In the genomic region with DNA sequence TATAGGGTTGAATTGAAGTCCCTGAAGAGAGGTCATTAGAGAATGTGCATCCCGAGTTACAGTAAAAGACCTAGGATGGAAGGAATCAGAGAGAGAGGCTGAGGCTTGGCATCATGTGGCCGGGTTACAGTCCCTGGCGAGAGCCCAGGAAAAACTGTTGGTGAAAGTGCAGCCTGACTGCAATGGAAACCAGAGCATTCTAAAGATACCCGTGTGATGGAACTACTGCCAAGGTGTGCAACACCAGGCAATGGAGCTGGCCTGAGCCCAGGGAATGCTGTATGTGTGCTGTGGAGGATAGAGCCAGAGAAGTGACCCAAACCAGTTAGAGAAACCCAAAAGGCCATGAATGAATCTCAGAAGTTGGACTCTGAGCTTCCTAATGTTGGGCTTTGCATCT, we compare ENCODE assay signal across 18 mouse cellular contexts.
"Had no signal": no experiment of that assay in that cellular context is flagged by ENCODE, and none has a peak within 500 bp of the region (broad histone marks: within the 10 kb centered on the region; RNA-seq: fewer than 3 reads in every experiment).

No protein-coding gene starts in this region.

- H3K27ac ChIP-seq: kidney, postnatal 0 days; layer of hippocampus, adult 2 months; left cerebral cortex, adult 2 months; liver, embryonic 13.5 days; stomach, postnatal 0 days had no signal

- H3K9me3 ChIP-seq: liver, embryonic 13.5 days had no signal

- H3K27me3 ChIP-seq: liver, embryonic 13.5 days had no signal

- H3K4me3 ChIP-seq: layer of hippocampus, adult 2 months; left cerebral cortex, adult 2 months; liver, embryonic 13.5 days had no signal

- DNase-seq: kidney, postnatal 25 days; layer of hippocampus, adult 9-11 months; liver, embryonic 13.5 days; lung, adult 2 months; lung, postnatal 14 days; lung, postnatal 4 days; midbrain, embryonic 14.5 days; right cerebral cortex, adult 18-20 months; right cerebral cortex, postnatal 14 days; right cerebral cortex, postnatal 4 days; thymus, adult 2 months; thymus, postnatal 14 days; thymus, postnatal 4 days had no signal

- H3K4me2 ChIP-seq: liver, embryonic 13.5 days; midbrain, embryonic 11.5 days had no signal

- H3K9ac ChIP-seq: liver, embryonic 13.5 days had no signal
